Mouse (Mus musculus) urinary bladder, postnatal 10 days (tissue): Measurements from ENCODE around the gene Mrps18a.

Experiments
- DNase-seq: peaks from one replicate; pipeline ENCODE4 v3.0.0; 2022; ENCODE audit warnings: low spot score

Mrps18a gene

GRCm38 (mm10) chr17:46110402-46111289 is at the start of gene Mrps18a:
TSS of gene Mrps18a (plus strand) at chr17:46110986.
- DNase-seq: peak; percentile 35

- no peak for DNase-seq
These were observed 47.4 kb upstream of the Mrps18a start for GRCm38 (mm10) chr17:46063283-46063973.

- no peak for DNase-seq
These were observed 46.8 kb upstream of the Mrps18a start for GRCm38 (mm10) chr17:46063974-46064312.

- no peak for DNase-seq
These were observed 40.7 kb upstream of the Mrps18a start for GRCm38 (mm10) chr17:46070046-46070445.

- no peak for DNase-seq
These were observed 39.3 kb upstream of the Mrps18a start for GRCm38 (mm10) chr17:46071531-46071930.

GRCm38 (mm10) chr17:46073730-46074301 is 37.0 kb upstream of the Mrps18a start:
- peak; percentile 68 for DNase-seq

GRCm38 (mm10) chr17:46074398-46075115 is 36.2 kb upstream of the Mrps18a start:
- DNase-seq: no peak

- no peak for DNase-seq
These were observed 35.7 kb upstream of the Mrps18a start for GRCm38 (mm10) chr17:46075116-46075485.

GRCm38 (mm10) chr17:46075551-46076259 is 35.1 kb upstream of the Mrps18a start:
- DNase-seq: no peak

GRCm38 (mm10) chr17:46076260-46076551 is 34.6 kb upstream of the Mrps18a start:
- no peak for DNase-seq

- no peak for DNase-seq
These were observed 32.8 kb upstream of the Mrps18a start for GRCm38 (mm10) chr17:46077921-46078534.

- DNase-seq: no peak
These were observed 31.7 kb upstream of the Mrps18a start for GRCm38 (mm10) chr17:46079037-46079436.

- no peak for DNase-seq
These were observed 30.4 kb upstream of the Mrps18a start for GRCm38 (mm10) chr17:46080388-46080787.

GRCm38 (mm10) chr17:46081042-46081441 is 29.7 kb upstream of the Mrps18a start:
- DNase-seq: no peak

GRCm38 (mm10) chr17:46081657-46082056 is 29.1 kb upstream of the Mrps18a start:
- no peak for DNase-seq

- no peak for DNase-seq
These were observed 27.4 kb upstream of the Mrps18a start for GRCm38 (mm10) chr17:46083381-46083780.

- DNase-seq: peak; percentile 52
These were observed 26.7 kb upstream of the Mrps18a start for GRCm38 (mm10) chr17:46084091-46084501.

GRCm38 (mm10) chr17:46086341-46086870 is 24.4 kb upstream of the Mrps18a start:
- no peak for DNase-seq

- DNase-seq: no peak
These were observed 19.4 kb upstream of the Mrps18a start for GRCm38 (mm10) chr17:46091351-46091750.

GRCm38 (mm10) chr17:46091899-46092298 is 18.9 kb upstream of the Mrps18a start:
- no peak for DNase-seq

GRCm38 (mm10) chr17:46098525-46098924 is 12.3 kb upstream of the Mrps18a start:
- DNase-seq: no peak
